Mouse (Mus musculus) kidney, adult 2 months (tissue): ENCODE results near the gene Zfp882.

Experiments
- CTCF ChIP-seq: fragments of 200-500 bp; conservative IDR thresholded peaks from 2 replicates; pipeline ENCODE4 v1.5.1; 2011; ENCODE audit warnings: low read depth, mild to moderate bottlenecking, control low read depth, low read length, moderate library complexity, mixed read lengths; ENCODE audit not compliant: insufficient read depth, insufficient read length
- POLR2A ChIP-seq: fragments of 200-500 bp; IDR thresholded peaks from one replicate; pipeline ENCODE4 v1.6.1; 2011; ENCODE audit warnings: low read depth, low read length, control low read depth

DNA sequence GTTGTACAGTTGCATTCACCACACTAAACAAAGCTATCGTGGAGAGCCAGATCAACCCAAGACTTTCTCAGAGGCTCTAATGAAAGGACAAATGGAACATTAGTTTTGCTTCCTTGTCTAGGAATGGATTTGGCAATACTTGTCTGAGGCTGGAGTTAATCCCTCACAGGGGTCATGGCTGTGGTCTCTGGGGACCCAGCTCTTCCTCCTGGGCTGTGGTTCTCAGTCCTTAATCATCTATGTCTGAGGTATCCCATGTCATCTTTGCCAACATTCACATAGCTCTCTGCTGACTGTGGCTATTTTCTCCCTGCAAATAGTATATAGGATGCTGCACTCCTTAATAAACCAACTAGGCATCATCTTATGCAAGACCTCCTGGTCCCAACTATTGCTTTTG is 33.4 kb downstream of the Zfp882 start:
- TF ChIP-seq CTCF (no peak), POLR2A (no peak)
